Mouse (Mus musculus) Patski (cell line): ENCODE results near the gene Fam104a. TPM values are rescaled to one million over a fixed set of nuclear protein-coding genes. Genes with fewer than 3 reads are reported as not detected.

ENCODE experiments used
- ATAC-seq: fragments of 100-300 bp; one replicate; pipeline ENCODE4 v1.8.0; 2021
- CTCF ChIA-PET: fragments of 350-600 bp; sonication (Branson Sonifier 250); formaldehyde crosslinking; loops from one replicate; lab custom pipeline; 2022; ENCODE audit warnings: inconsistent platforms; lab: Charles Lee
- POLR2A ChIA-PET: fragments of 350-600 bp; sonication (Branson Sonifier 250); formaldehyde crosslinking; loops from one replicate; lab custom pipeline; 2022; ENCODE audit warnings: antibody characterized with exemption, inconsistent platforms; lab: Charles Lee
- DNase-seq: peaks from one replicate; pipeline ENCODE4 v3.0.0-alpha.2; 2011; ENCODE audit warnings: low read depth, low spot score
- H3K27me3 ChIP-seq: fragments of 371-371 bp; one replicate; pipeline ENCODE4 v1.5.1; 2021
- CTCF ChIP-seq: fragments of 100-300 bp; IDR thresholded peaks from one replicate; pipeline ENCODE4 v1.5.1; 2021
- in situ Hi-C: fragments of 300-500 bp; cut with MboI; formaldehyde crosslinking; loops from 3 replicates; pipeline ENCODE4 v1.11.1; 2018; ENCODE audit warnings: low pct_unique_long_range_greater_than_20kb, mixed read lengths
- polyA plus RNA-seq: library from polyadenylated mRNA; unstranded; gene quantifications from one replicate; pipeline ENCODE4 v1.2.3, GENCODE M21; 2021

The Fam104a gene
- polyA plus RNA-seq, 1 experiment from 2014 or later = 46.0 TPM

DNA sequence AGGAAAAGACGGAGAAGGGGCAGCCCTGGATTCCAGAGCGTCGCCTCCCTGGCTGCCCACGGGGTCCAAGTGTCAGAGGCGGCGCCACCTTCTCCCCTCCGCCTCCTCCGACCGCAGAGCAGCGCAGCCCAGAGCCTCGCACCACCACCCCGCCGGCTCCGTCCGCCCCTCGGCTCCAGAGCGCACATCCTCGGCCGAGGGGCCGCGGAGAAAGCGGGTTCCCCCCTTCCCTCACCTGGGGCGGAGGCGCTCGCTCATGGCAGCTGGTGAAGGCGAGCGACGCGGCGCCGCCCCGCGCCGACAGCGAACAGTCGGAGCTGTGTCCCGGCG is 363 bp downstream of the Fam104a start:
- ATAC-seq = peak; percentile 52
- CTCF ChIA-PET = no interaction called here
- TF ChIP-seq CTCF = no peak
- no peak for DNase-seq
- in situ Hi-C loops = no loop called here
- POLR2A ChIA-PET = no interaction called here
- H3K27me3 ChIP-seq = no peaks in the 10 kb centered on the region

DNA sequence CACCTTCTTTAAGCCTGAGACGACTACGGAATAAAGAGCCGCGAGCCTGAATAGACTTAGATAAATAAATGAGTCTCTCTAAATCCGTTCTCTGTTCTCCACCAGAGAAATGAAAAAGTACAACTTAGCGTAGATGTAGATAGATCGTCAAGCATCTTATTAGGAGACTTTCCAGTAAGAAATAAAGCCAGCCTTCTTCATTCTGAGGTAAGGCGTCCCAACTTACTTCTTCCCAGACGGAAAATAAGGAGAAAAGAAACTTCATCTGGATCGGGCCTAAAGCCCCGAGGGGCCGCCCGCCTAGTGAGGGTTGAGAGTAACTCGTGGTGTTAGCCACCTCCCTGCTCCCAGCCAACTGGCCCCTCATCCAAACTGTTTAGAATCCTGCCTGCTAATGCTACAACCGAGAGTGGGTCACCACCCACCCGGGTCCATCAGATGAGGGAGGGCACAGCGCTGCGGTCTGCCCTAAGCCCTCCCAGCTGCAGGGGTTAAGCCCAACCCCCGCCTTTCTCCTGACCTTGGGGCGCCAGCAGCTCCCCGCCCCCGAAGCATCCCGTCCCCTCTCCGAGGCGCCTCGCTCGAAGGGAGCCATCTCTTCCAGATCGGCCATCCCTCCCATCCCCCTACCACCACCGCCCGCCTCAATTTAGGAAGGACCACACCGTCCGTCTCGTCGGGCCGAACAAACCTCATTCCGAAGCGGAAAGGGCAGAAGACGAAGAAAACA is 893 bp downstream of the Fam104a start:
- ChIA-PET POLR2A (no interaction called here), CTCF (no interaction called here)
- DNase-seq (no peak), ATAC-seq (peak; percentile 41)
- in situ Hi-C loops = no loop called here
- no peaks in the 10 kb centered on the region for H3K27me3 ChIP-seq
- TF ChIP-seq CTCF = no peak

DNA sequence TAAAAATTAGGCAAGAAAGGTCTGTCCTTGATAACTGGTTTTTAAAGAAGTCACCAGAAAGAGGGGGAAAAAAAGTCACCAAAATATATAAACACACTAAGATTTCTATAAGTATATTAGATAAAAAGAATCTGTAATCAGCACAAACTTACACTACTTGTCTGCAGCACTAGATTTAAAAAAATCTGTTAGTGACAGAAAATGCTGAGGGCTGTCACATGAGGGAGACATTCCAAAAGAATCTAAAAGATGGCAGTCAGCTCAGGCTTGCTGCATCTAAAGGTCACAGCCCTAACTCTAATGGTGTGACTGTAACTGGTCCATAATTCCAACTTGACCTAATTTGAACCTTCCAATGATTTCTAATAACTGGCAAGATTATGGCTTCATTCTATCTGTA is 2.0 kb downstream of the Fam104a start:
- POLR2A ChIA-PET = no interaction called here
- CTCF ChIA-PET = interaction anchor here (2.2 kb wide), 1 partner anchor 30 kb away, joined by 6 read pairs; no protein-coding TSS in a partner anchor
- no peak for DNase-seq
- in situ Hi-C loops = no loop called here
- ATAC-seq = no peak
- H3K27me3 ChIP-seq = no peaks in the 10 kb centered on the region
- no peak for TF ChIP-seq CTCF

DNA sequence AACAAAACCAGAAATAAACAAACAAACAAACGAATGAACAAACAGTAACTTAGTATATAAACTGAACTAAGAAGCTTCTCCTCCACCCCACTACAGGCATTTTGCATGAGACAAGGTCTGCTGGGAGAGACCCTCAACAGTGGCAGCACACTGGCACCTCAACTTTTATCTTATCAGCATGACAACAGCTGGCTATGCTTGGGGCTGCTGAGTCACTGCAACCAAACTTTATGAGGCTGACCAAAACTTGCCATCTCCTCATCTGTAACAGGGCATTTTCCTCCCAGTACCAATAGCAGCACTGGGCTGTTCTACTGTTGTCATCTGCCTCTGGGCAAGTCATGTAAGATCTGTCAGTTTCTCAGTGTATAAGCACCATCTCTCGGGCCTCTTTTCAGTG is 3.0 kb downstream of the Fam104a start:
- no peaks in the 10 kb centered on the region for H3K27me3 ChIP-seq
- no peak for TF ChIP-seq CTCF
- CTCF ChIA-PET = interaction anchor here (1.2 to 2.2 kb wide), 2 partner anchors 15 to 29 kb away, joined by 6 to 7 read pairs; no protein-coding TSS in a partner anchor
- ATAC-seq (no peak), DNase-seq (no peak)
- POLR2A ChIA-PET = no interaction called here
- in situ Hi-C loops = no loop called here

DNA sequence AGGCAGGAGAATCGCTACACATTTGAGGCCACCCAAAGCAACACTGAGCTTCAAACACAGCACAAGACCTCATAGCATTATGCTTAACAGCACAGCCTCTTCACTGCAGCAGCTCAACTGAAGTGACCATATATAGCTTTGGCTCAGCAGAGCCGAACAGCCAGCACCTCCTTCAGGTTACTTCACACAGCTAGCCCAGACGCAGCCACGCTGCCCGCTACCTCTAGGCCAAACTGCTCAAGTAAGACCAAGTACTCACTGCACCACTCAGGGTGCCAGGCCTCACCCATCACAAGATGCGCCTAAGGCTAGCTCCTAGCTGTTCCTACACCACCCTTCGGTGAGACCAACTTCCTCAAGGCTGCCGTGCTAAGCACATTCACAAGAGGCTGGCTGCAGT is 5.6 kb downstream of the Fam104a start:
- no peak for TF ChIP-seq CTCF
- DNase-seq (no peak), ATAC-seq (peak; percentile 22)
- POLR2A ChIA-PET = interaction anchor here (0.8 to 1.0 kb wide), 2 partner anchors 27 to 32 kb away, joined by 3 read pairs; no protein-coding TSS in a partner anchor
- in situ Hi-C loops = no loop called here
- H3K27me3 ChIP-seq = no peaks in the 10 kb centered on the region
- CTCF ChIA-PET = interaction anchor here (0.9 to 2.3 kb wide), 5 partner anchors 16 to 133 kb away, joined by 3 to 6 read pairs (median 3); partner anchors contain the start of gene Cog1

DNA sequence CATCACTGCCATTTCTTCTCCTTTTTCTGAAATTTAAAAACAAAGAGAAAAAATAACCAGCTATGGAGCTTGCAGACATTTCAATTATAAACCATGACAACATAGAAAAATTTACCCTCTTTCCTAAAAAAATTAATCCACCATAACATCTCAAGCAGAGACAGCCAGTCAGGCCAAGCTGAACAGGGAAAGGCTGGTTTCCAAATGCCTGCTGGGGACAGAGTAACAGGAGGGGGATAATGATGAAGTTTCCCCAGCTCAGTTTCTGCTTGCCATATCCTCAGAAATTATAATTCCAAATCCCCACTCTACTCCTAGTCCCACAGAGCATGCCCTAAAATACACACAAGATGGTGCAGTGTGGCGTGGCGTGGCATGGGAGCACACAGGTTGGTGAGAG is 6.6 kb downstream of the Fam104a start:
- ChIA-PET CTCF (interaction anchor here (0.9 to 2.3 kb wide), 2 partner anchors 17 to 26 kb away, joined by 3 to 6 read pairs; no protein-coding TSS in a partner anchor), POLR2A (interaction anchor here (0.8 kb wide), 1 partner anchor 33 kb away, joined by 3 read pairs; no protein-coding TSS in a partner anchor)
- no peak for TF ChIP-seq CTCF
- DNase-seq (no peak), ATAC-seq (no peak)
- in situ Hi-C loops = no loop called here
- no peaks in the 10 kb centered on the region for H3K27me3 ChIP-seq

DNA sequence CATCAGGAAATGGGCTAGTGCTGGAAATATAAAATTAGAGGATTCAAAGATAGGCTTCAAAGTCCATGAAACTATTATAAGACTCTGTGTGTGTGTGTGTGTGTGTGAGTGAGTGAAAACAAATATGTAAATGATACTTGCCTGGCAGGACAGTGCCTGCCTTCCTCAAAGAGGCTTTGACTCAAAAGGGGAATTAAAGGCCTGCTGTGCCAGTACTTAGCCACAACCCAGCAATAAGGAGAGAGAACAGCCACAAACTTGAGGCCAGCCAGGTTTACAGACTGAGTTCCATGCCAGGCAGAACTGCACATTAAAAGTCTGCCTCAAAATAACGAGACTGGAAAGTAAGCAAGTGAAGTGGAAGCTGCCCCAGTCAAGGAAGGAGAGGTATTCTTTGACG is 7.1 kb downstream of the Fam104a start:
- no peak for DNase-seq
- in situ Hi-C loops = no loop called here
- POLR2A ChIA-PET = no interaction called here
- no peak for ATAC-seq
- CTCF ChIA-PET = interaction anchor here (2.3 kb wide), 1 partner anchor 25 kb away, joined by 6 read pairs; no protein-coding TSS in a partner anchor
- H3K27me3 ChIP-seq = no peaks in the 10 kb centered on the region
- TF ChIP-seq CTCF = no peak

DNA sequence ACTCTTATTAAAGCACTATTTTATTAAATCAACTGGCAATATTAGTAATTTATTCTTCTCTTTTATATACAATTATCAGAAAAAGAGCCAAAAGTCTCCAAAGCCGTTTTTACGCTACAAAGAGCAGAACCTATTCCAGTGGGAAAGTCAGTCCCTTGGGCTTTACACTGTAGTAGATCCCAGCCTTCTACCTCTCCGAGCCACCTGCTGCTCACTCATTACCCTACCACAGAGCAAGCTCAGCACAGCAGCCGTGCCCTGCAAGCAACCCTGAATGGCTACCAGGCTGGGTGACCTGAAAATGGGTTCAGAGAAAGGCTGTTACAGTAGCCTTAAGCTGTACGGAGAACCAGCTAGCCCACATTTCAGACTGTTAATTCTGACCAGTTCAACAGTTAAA is 9.4 kb downstream of the Fam104a start:
- DNase-seq = no peak
- ATAC-seq = no peak
- no peak for TF ChIP-seq CTCF
- H3K27me3 ChIP-seq = no peaks in the 10 kb centered on the region
- in situ Hi-C loops = no loop called here
- ChIA-PET CTCF (no interaction called here), POLR2A (interaction anchor here (1.1 kb wide), 1 partner anchor 14 kb away, joined by 3 read pairs; no protein-coding TSS in a partner anchor)

DNA sequence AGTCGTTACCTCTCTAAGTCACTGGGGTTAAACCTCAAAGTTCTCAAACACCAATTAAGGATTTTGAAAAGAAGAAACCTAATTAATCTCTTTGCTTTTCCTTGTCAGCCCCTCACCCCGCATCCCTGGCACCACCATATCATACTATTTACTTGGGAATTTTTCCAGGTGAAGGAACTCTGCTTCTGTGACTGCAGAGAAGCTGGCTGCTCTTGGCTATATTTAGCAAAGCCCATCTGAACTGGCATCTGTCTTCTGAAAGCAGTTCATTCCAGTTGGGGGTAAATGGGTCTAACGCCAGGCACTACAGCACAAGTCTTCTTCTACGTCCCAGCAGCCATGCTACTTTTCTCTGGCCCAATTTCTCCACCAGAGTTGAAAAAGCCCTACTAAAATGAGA is 10.3 kb downstream of the Fam104a start:
- TF ChIP-seq CTCF = no peak
- no peaks in the 10 kb centered on the region for H3K27me3 ChIP-seq
- DNase-seq (no peak), ATAC-seq (no peak)
- in situ Hi-C loops = no loop called here
- CTCF ChIA-PET = no interaction called here
- POLR2A ChIA-PET = interaction anchor here (1.1 kb wide), 1 partner anchor 13 kb away, joined by 3 read pairs; no protein-coding TSS in a partner anchor

DNA sequence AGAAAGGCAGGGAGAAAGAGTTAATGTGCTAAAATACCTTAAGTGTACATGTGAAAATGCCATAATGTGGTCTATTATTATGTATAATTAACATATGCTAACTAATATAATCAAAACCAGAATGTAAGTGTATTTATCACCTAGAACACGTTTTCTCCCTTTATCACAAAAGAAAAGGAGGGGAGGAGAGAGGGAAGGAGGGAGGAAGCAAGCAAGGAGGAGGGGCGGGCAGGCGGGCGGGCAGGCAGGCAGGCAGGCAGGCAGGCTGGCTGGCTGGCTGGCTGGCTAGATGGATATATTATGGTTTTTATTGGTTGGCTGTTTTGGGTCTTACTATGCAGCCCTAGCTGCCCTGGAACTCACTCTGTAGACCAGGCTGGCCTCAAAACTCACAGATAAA is 14.2 kb downstream of the Fam104a start:
- no peak for ATAC-seq
- no peak for DNase-seq
- in situ Hi-C loops = no loop called here
- no peak for TF ChIP-seq CTCF
- ChIA-PET CTCF (no interaction called here), POLR2A (no interaction called here)
- no peaks in the 10 kb centered on the region for H3K27me3 ChIP-seq

DNA sequence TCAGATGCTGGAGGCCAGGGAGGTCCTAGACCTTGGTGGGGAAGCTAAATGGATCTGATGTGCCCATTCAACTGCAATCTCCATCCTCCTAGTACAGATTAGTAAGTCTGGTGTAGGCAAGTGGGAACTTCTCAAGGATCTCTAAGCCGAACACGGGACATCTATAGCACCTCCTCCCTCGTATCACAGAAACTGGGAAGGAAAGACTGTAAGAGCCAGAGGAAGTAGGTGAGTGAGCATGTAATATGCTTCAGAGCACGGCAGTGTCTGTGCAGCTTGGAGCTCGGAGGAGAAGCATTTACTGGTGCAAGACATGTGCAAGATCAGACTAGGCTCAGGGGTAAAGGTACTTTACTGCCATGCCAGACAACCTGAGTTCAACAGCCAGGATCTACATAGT is 15.1 kb downstream of the Fam104a start:
- no peaks in the 10 kb centered on the region for H3K27me3 ChIP-seq
- in situ Hi-C loops = no loop called here
- ChIA-PET CTCF (no interaction called here), POLR2A (interaction anchor here (1.2 kb wide), 1 partner anchor 9 kb away, joined by 3 read pairs; no protein-coding TSS in a partner anchor)
- no peak for TF ChIP-seq CTCF
- no peak for DNase-seq
- ATAC-seq = no peak
